Mouse (Mus musculus) E14TG2a.4 (cell line): ENCODE data around the gene Dtx4.

Experiments
- H3K27me3 ChIP-seq: 2 replicates; pipeline ENCODE4 v1.6.1; 2014; ENCODE audit warnings: low read length, control low read depth; ENCODE audit not compliant: insufficient read depth
- H3K36me3 ChIP-seq: 2 replicates; pipeline ENCODE4 v1.6.1; 2014; ENCODE audit warnings: low read length, control low read depth; ENCODE audit not compliant: insufficient read depth
- H3K4me1 ChIP-seq: replicated peaks from 2 replicates; pipeline ENCODE4 v1.6.1; 2014; ENCODE audit warnings: low read depth, low read length, control low read depth
- H3K4me3 ChIP-seq: replicated peaks from 2 replicates; pipeline ENCODE4 v1.5.1; 2014; ENCODE audit warnings: mild to moderate bottlenecking, low read length
- H3K9me3 ChIP-seq: 2 replicates; pipeline ENCODE4 v1.6.1; 2014; ENCODE audit warnings: low read length, control low read depth
- CTCF ChIP-seq: conservative IDR thresholded peaks from 2 replicates; pipeline ENCODE4 v1.5.1; 2014; ENCODE audit warnings: low read length
- NANOG ChIP-seq: IDR thresholded peaks from 2 replicates; pipeline ENCODE4 v1.6.1; 2014; ENCODE audit warnings: borderline replicate concordance, low read length, mixed read lengths
- POU5F1 ChIP-seq: IDR thresholded peaks from 2 replicates; pipeline ENCODE4 v1.6.1; 2014; ENCODE audit warnings: low read length, borderline replicate concordance

The Dtx4 gene

DNA sequence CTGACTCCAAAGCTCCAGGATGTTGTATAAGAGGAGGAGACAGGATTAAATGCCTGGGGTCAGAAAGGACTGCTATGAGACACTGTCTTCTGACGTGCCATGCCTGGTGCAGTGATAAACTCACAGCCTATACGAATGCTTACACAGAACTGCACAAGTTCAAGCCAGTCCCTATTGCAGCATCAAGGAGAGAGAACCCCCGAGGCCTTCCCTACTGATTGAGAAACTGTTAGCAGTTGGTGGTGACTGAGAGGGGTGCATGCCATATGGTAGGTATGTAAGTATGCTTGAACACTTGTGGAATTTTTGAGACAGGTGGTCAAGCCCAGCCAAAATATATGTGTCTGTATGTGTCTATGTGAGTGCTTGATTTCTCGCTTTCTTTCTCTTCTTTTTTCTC, 22.1 kb upstream of the Dtx4 start:
- Histone ChIP-seq H3K9me3 (no peaks in the 10 kb centered on the region), H3K27me3 (no peaks in the 10 kb centered on the region), H3K4me1 (no peaks in the 10 kb centered on the region), H3K4me3 (no peak overlapping the region), H3K36me3 (no peaks in the 10 kb centered on the region)
- TF ChIP-seq POU5F1 (no peak), NANOG (no peak), CTCF (no peak)

DNA sequence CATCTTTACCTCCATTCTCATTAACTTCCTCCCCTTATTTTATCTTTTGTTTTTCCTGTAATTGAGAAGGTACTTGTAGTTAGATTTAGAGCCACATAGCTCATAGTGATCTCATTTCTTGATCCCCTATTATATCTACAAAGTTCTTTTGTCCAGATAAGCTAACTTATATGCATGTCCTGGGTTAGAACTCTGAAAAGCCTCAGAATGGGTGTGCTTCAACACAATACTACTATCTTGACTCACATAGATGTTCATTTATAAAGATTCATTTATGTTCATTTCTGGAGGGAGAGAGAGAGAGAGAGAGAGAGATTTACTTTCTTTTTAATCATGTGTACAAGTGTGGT, 17.3 kb upstream of the Dtx4 start:
- no peaks in the 10 kb centered on the region for H3K9me3 ChIP-seq
- TF ChIP-seq NANOG = no peak
- TF ChIP-seq CTCF = no peak
- TF ChIP-seq POU5F1 = no peak

DNA sequence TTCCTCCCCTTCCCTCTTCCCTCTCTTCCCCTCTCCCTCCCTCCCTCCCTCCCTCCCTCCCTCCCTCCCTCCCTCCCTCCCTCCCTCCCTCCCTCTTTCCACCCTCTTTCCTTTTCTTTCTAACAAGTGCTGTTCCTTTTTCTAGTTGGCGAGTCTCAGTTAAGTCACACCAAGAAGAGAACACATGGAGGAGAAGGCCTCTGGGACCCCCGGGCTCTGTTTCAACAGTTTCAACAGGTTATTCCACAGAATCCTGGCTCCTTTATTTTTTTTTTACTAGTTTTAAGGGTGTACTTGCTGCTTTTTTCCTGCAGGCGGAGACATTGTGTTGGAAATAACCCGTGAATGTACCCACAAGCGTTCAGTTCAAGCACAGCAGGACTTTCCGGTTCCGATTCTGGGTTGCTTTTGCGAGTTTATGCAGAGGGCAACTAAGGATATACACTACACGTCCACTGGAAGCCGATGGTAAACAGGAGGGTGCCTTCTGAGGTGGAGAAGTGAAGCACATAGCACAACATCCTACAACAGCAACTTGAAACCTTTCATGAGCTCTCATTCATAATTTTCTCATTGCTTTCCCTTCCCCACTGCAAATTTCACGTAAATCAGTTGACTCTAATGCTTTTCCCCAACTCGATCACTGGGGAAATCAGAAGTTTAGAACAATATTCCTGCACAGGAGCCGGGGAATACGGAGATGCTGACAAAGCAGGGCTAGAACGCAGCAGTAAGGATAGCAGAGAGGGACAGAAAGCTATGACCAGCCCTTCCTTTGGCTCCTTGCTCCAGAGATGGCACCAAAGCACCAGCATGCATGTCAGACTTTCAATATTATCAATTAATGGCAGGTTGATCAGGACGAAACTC, 16.7 kb upstream of the Dtx4 start:
- H3K4me3 ChIP-seq = peak overlapping the region; percentile 74
- H3K9me3 ChIP-seq = no peaks in the 10 kb centered on the region
- no peaks in the 10 kb centered on the region for H3K36me3 ChIP-seq
- TF ChIP-seq CTCF (peak; percentile 97), NANOG (no peak)
- peaks cover 5% of the 10 kb centered on the region; the same call in 1 of the 2 replicates for H3K4me1 ChIP-seq
- peaks cover 19% of the 10 kb centered on the region for H3K27me3 ChIP-seq

More for the DNA sequence above, 17.3 kb upstream of the Dtx4 start:
- Histone ChIP-seq H3K4me3 (peak overlapping the region; percentile 74; the same call in 1 of the 2 replicates), H3K4me1 (peaks cover 5% of the 10 kb centered on the region; the same call in 1 of the 2 replicates), H3K27me3 (peaks cover 16% of the 10 kb centered on the region), H3K36me3 (no peaks in the 10 kb centered on the region)

DNA sequence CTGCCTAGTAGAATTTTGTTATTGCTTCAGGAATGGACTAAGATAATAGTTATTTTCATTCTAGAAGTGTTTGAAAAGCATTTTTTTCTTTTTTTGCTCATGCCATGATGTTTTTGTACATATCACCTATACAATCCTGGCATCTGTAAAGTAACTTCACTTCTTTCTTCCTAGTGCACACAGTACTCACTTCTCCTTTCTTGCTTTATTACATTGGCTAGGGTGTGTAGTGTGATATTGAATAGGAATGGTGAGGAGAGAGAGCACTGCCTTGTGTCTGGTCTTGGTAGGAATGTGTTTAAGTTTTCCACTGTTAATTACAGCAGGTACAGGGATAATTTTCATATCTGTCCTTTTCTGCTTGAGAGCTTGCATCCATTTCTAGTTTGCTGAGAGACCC, 13.4 kb upstream of the Dtx4 start:
- Histone ChIP-seq H3K4me1 (peaks cover 5% of the 10 kb centered on the region; the same call in 1 of the 2 replicates), H3K9me3 (no peaks in the 10 kb centered on the region), H3K4me3 (no peak overlapping the region), H3K27me3 (peaks cover 21% of the 10 kb centered on the region), H3K36me3 (no peaks in the 10 kb centered on the region)
- TF ChIP-seq POU5F1 (no peak), NANOG (no peak), CTCF (no peak)

DNA sequence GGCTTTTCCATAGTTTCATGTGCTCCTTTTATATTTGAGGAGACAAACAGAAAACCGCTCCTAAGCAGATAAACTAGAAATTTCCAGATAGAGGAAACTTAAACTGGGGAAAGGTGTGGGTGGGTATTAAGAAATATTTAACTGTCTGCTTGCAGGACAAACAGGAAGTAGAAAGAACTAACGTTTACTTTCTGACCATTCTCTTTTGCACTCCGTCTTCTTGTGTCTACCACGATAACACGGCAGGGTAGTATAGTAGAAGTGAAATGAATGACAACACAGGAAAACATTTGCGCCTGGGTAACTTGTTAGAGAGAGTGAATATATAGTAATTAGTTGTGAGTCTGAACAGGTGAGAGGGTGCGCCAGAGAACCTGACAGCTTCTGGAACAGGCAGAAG, 1.5 kb upstream of the Dtx4 start:
- Histone ChIP-seq H3K4me1 (peaks cover 15% of the 10 kb centered on the region), H3K9me3 (no peaks in the 10 kb centered on the region), H3K27me3 (peaks cover 37% of the 10 kb centered on the region), H3K36me3 (no peaks in the 10 kb centered on the region), H3K4me3 (no peak overlapping the region)
- no peak for TF ChIP-seq CTCF
- no peak for TF ChIP-seq POU5F1
- no peak for TF ChIP-seq NANOG

DNA sequence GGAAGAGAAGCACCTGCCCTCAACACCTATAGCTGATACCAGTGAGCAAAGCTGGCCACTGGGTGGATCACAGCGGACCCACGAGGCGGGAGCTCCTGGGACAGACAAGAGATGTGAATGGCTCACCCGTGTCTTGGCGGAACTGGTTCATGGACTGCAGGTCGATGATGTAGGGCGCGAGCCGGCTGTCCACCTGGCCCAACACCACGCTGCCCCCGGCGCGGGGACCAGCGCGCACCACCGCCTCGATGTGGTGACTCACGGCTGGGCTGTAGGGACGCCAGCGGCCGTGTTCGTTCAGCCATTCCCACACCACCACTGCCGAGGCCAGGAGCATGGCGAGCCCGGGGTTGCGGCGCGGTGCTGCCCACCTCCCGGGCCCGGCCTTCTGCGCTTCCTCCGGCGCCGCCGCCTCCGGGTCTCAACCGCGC, 358 bp downstream of the Dtx4 start:
- H3K27me3 ChIP-seq = peaks cover 42% of the 10 kb centered on the region
- H3K9me3 ChIP-seq = no peaks in the 10 kb centered on the region
- no peaks in the 10 kb centered on the region for H3K36me3 ChIP-seq
- peaks cover 15% of the 10 kb centered on the region for H3K4me1 ChIP-seq
- TF ChIP-seq CTCF (no peak), POU5F1 (no peak)
- H3K4me3 ChIP-seq = peak overlapping the region; percentile 85

DNA sequence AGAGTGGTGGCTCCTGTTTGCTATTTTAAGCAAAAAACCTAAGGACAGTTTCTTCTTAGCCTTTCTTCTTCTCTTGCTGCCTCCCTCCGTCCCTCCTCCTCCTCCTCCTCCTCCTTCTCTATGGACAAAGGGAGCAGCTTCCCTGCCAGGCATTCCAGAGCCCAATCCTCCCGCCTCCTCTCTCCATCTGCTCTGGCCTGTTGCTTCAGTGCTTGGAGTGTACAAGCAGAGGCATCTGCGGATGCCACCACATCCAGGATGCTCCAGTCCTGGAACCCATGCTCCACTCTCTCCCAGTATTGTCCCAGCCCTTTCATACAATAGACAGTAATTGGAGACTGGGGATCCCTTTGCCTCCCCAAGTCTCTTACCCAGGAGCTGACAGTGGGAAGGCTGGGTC, 1.1 kb downstream of the Dtx4 start:
- peak overlapping the region; percentile 85; the same call in 1 of the 2 replicates for H3K4me3 ChIP-seq
- peaks cover 42% of the 10 kb centered on the region for H3K27me3 ChIP-seq
- H3K4me1 ChIP-seq = peaks cover 19% of the 10 kb centered on the region
- no peaks in the 10 kb centered on the region for H3K36me3 ChIP-seq
- H3K9me3 ChIP-seq = no peaks in the 10 kb centered on the region
- no peak for TF ChIP-seq POU5F1
- TF ChIP-seq CTCF = no peak
- TF ChIP-seq NANOG = no peak

DNA sequence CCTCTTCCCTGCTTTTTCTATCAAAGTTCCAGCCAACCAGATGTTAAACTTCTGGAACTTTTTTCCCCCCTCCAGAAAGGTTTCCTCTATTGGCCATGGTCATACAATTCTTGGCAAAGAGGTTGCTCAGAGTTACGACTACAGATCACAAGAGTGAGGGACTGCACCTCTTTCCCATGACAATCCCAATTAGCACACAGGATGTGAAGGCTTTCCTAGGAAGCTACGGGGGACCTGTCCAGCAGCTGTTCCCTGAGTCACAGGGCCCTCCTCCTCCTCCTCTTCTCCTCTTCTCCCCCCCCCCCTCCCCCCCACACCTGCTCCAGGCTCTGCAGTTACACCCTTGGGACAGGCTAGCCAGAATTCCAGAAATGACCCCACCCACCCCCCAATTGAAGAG, 1.8 kb downstream of the Dtx4 start:
- peaks cover 25% of the 10 kb centered on the region for H3K4me1 ChIP-seq
- TF ChIP-seq CTCF (no peak), POU5F1 (no peak), NANOG (no peak)
- no peak overlapping the region for H3K4me3 ChIP-seq
- H3K27me3 ChIP-seq = peaks cover 42% of the 10 kb centered on the region
- H3K36me3 ChIP-seq = no peaks in the 10 kb centered on the region
- H3K9me3 ChIP-seq = no peaks in the 10 kb centered on the region
